Mouse (Mus musculus): ENCODE data around the gene Chrne.

DNA sequence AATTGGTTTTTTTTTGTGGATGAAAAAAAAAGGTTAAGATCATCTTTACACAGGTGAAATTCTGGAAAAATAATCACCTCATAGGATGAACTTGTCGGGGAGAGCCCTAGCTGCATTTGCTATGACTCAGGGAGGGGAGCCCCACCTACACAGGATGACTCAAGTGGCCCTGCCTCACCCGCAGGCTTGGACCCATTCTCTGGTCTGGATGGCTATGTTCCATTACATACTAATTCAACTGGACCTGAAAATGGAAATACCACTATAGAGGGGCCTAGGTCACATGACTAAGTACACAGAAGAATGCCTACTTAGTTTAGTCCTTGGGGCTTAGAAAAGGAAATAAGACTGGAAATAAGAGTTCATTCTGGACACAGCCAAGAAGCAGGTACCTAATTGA lies 32.4 kb upstream of the Chrne start:
- TF ChIP-seq POLR2A (IDR thresholded peaks at IDR 0.05; ENCODE audit: insufficient read depth, low read depth, low read length) (no peak), CTCF (IDR thresholded peaks at IDR 0.05) (no peak), EP300 (IDR thresholded peaks at IDR 0.05; ENCODE audit: insufficient read depth, low read depth, low read length) (0 out of 2 replicates have a peak, but pooled peaks have one; percentile 6)
